Mouse (Mus musculus): ENCODE results near the gene Fbxo45.

The Fbxo45 gene

GRCm38 (mm10) chr16:32204902-32205301 is 42.1 kb downstream of the Fbxo45 start:
- DNase-seq (ENCODE audit: extremely low read depth, insufficient read length, low spot score): no peak

GRCm38 (mm10) chr16:32202681-32203080 is 44.3 kb downstream of the Fbxo45 start:
- peak; percentile 27 for DNase-seq (ENCODE audit: extremely low read depth, insufficient read length, low spot score)

- DNase-seq (ENCODE audit: extremely low read depth, insufficient read length, low spot score): no peak
Measured at GRCm38 (mm10) chr16:32201004-32201325, 46.0 kb downstream of the Fbxo45 start.

- no peak for DNase-seq (ENCODE audit: extremely low read depth, insufficient read length, low spot score)
Measured at GRCm38 (mm10) chr16:32200256-32201003, 46.5 kb downstream of the Fbxo45 start.

GRCm38 (mm10) chr16:32190011-32190441 is 56.9 kb downstream of the Fbxo45 start:
- no peak for DNase-seq (ENCODE audit: extremely low read depth, insufficient read length, low spot score)

- peak; percentile 16 for DNase-seq (ENCODE audit: extremely low read depth, insufficient read length, low spot score)
Measured at GRCm38 (mm10) chr16:32189109-32189508, 57.8 kb downstream of the Fbxo45 start.

GRCm38 (mm10) chr16:32186056-32186455 is 60.9 kb downstream of the Fbxo45 start:
- no peak for DNase-seq (ENCODE audit: extremely low read depth, insufficient read length, low spot score)

Data from 3134 (cell line).